ENCODE assay signal across 29 mouse cellular contexts in genomic region chr7:16583775-16584174, GRCm38 (mm10). TPM values are rescaled to one million over a fixed set of nuclear protein-coding genes. Genes with fewer than 3 reads are reported as not detected.
A peak's percentile ranks its signal among the peaks of the same experiment; 100 is the strongest.
DNase-seq lines count a peak whose midpoint lies in the region; ATAC-seq and TF ChIP-seq lines count a peak whose summit lies in the region.
"Had no signal": no experiment of that assay in that cellular context is flagged by ENCODE, and none has a peak within 500 bp of the region (broad histone marks: within the 10 kb centered on the region; RNA-seq: fewer than 3 reads in every experiment).

No protein-coding gene starts in this region.

- no peak for TF ChIP-seq CTCF in lung, embryonic 14.5 days (IDR thresholded peaks at IDR 0.05; ENCODE audit: low read depth)

- peak; percentile 45; the same call in 1 of the 2 replicates for ATAC-seq in heart, embryonic 15.5 days (replicated peaks; ENCODE audit: insufficient number of reproducible peaks, insufficient read depth, low FRiP score, low read depth)
- ATAC-seq in lung, embryonic 14.5 days (ENCODE audit: insufficient read depth) = no peak
- ATAC-seq in heart, embryonic 16.5 days (replicated peaks; ENCODE audit: extremely low read depth, insufficient read depth, low FRiP score) = peak; percentile 63
- ATAC-seq: forebrain, embryonic 14.5 days; hindbrain, postnatal 0 days; intestine, embryonic 15.5 days; Patski had no signal

- 0 out of 2 replicates have a peak, but pooled peaks cover 4% of the 10 kb centered on the region for H3K36me3 ChIP-seq in heart, embryonic 10.5 days
- no peaks in the 10 kb centered on the region for H3K36me3 ChIP-seq in heart, embryonic 15.5 days
- 0 out of 2 replicates have a peak, but pooled peaks cover 2% of the 10 kb centered on the region for H3K36me3 ChIP-seq in lung, embryonic 14.5 days (ENCODE audit: insufficient read depth)
- no peaks in the 10 kb centered on the region for H3K36me3 ChIP-seq in heart, embryonic 16.5 days (ENCODE audit: control insufficient read depth, insufficient read depth)
- H3K36me3 ChIP-seq: embryonic facial prominence, embryonic 12.5 days; hindbrain, embryonic 12.5 days; intestine, embryonic 15.5 days; liver, embryonic 13.5 days; neural tube, embryonic 12.5 days had no signal

- H3K4me2 ChIP-seq in heart, embryonic 15.5 days = peak overlapping the region; percentile 16
- H3K4me2 ChIP-seq in lung, embryonic 14.5 days = 0 out of 2 replicates have a peak overlapping the region, but pooled peaks have one; percentile 0
- peak overlapping the region; percentile 19 for H3K4me2 ChIP-seq in heart, embryonic 16.5 days (ENCODE audit: low read depth, low read length)
- H3K4me2 ChIP-seq: embryonic facial prominence, embryonic 12.5 days; hindbrain, embryonic 12.5 days; intestine, embryonic 15.5 days; liver, embryonic 13.5 days; midbrain, embryonic 11.5 days; neural tube, embryonic 12.5 days had no signal

- H3K27ac ChIP-seq in heart, embryonic 10.5 days = peak overlapping the region; percentile 80
- H3K27ac ChIP-seq in heart, embryonic 15.5 days = peak overlapping the region; percentile 94
- peak overlapping the region; percentile 21; the same call in 1 of the 2 replicates for H3K27ac ChIP-seq in lung, embryonic 14.5 days (ENCODE audit: low read depth)
- H3K27ac ChIP-seq in heart, embryonic 16.5 days (ENCODE audit: low read length) = peak overlapping the region; percentile 96
- H3K27ac ChIP-seq: embryonic facial prominence, embryonic 12.5 days; hindbrain, embryonic 12.5 days; hindbrain, postnatal 0 days; intestine, embryonic 15.5 days; liver, embryonic 13.5 days; neural tube, embryonic 12.5 days had no signal

- peaks cover 86% of the 10 kb centered on the region for H3K4me1 ChIP-seq in heart, embryonic 10.5 days
- H3K4me1 ChIP-seq in heart, embryonic 15.5 days (replicated peaks) = peaks cover 78% of the 10 kb centered on the region
- H3K4me1 ChIP-seq in lung, embryonic 14.5 days (ENCODE audit: insufficient read depth) = peaks cover 13% of the 10 kb centered on the region
- H3K4me1 ChIP-seq in heart, embryonic 16.5 days (ENCODE audit: control insufficient read depth, insufficient read depth, low read length) = peaks cover 72% of the 10 kb centered on the region

- WGBS in heart, embryonic 10.5 days = 67% methylated on average over 1 of the region's 1 CpGs
- WGBS in heart, embryonic 15.5 days = 51% methylated on average over 1 of the region's 1 CpGs
- 48% methylated on average over 1 of the region's 1 CpGs for WGBS in lung, embryonic 14.5 days
- WGBS in heart, embryonic 16.5 days = 54% methylated on average over 1 of the region's 1 CpGs

- H3K9me3 ChIP-seq in heart, embryonic 10.5 days = no peaks in the 10 kb centered on the region
- H3K9me3 ChIP-seq in heart, embryonic 15.5 days (replicated peaks) = no peaks in the 10 kb centered on the region
- no peaks in the 10 kb centered on the region for H3K9me3 ChIP-seq in lung, embryonic 14.5 days (ENCODE audit: low read depth, low read length)
- no peaks in the 10 kb centered on the region for H3K9me3 ChIP-seq in heart, embryonic 16.5 days (replicated peaks; ENCODE audit: control insufficient read depth, low read length)
- H3K9me3 ChIP-seq: embryonic facial prominence, embryonic 12.5 days; G1E; hindbrain, embryonic 12.5 days; intestine, embryonic 15.5 days; liver, embryonic 13.5 days; neural tube, embryonic 12.5 days had no signal

- no peaks in the 10 kb centered on the region for H3K27me3 ChIP-seq in heart, embryonic 10.5 days (ENCODE audit: insufficient read depth, poor library complexity, severe bottlenecking)
- H3K27me3 ChIP-seq in heart, embryonic 15.5 days = no peaks in the 10 kb centered on the region
- no peaks in the 10 kb centered on the region for H3K27me3 ChIP-seq in lung, embryonic 14.5 days (ENCODE audit: insufficient read depth, low read length)
- H3K27me3 ChIP-seq in heart, embryonic 16.5 days (ENCODE audit: control insufficient read depth, insufficient read depth, low read length) = no peaks in the 10 kb centered on the region
- H3K27me3 ChIP-seq: embryonic facial prominence, embryonic 12.5 days; hindbrain, embryonic 12.5 days; intestine, embryonic 15.5 days; liver, embryonic 13.5 days; neural tube, embryonic 12.5 days; Patski had no signal

- no peak overlapping the region for H3K9ac ChIP-seq in heart, embryonic 15.5 days
- no peak overlapping the region for H3K9ac ChIP-seq in lung, embryonic 14.5 days
- H3K9ac ChIP-seq in heart, embryonic 16.5 days (ENCODE audit: low read length) = peak overlapping the region; percentile 26; the same call in 1 of the 2 replicates
- H3K9ac ChIP-seq: embryonic facial prominence, embryonic 12.5 days; hindbrain, embryonic 12.5 days; intestine, embryonic 15.5 days; liver, embryonic 13.5 days; neural tube, embryonic 12.5 days had no signal

- H3K4me3 ChIP-seq in heart, embryonic 10.5 days = no peak overlapping the region
- H3K4me3 ChIP-seq in heart, embryonic 15.5 days = no peak overlapping the region
- no peak overlapping the region for H3K4me3 ChIP-seq in lung, embryonic 14.5 days (ENCODE audit: low read depth, low read length)
- H3K4me3 ChIP-seq in heart, embryonic 16.5 days (ENCODE audit: low read length) = no peak overlapping the region
- H3K4me3 ChIP-seq: embryonic facial prominence, embryonic 12.5 days; hindbrain, embryonic 12.5 days; intestine, embryonic 15.5 days; liver, embryonic 13.5 days; myocyte; neural tube, embryonic 12.5 days had no signal

- DNase-seq in heart, embryonic 10.5 days (ENCODE audit: low spot score) = no peak
- no peak for DNase-seq in heart, adult 18-20 months
- DNase-seq in heart, adult 8-10 months (ENCODE audit: low spot score) = no peak
- DNase-seq in lung, embryonic 14.5 days = peak; percentile 22
- DNase-seq in lung, postnatal 36 days = no peak
- DNase-seq in adrenal gland, postnatal 4 days (ENCODE audit: low spot score in 2 of 2) = no peak
- DNase-seq: adrenal gland, postnatal 10 days; embryo, embryonic 11 days; gastrocnemius, postnatal 14 days; kidney, postnatal 4 days; layer of hippocampus, postnatal 36 days; left cerebral cortex, postnatal 4 days; liver, embryonic 13.5 days; lung, postnatal 10 days; right cerebral cortex, adult 18-20 months; spleen, adult 18-20 months; thymus, postnatal 14 days had no signal

RNA-seq across cellular contexts. Expression of gene Arhgap35, which starts 31.0 kb away (rescaled TPM):
- polyA plus RNA-seq in heart, embryonic 10.5 days (2016; fragmentation: Nextera tagmentation; extraction: Ambion mirVana) = 18.3 and 20.0 TPM in 2 replicates
- total RNA-seq in heart, adult 18-20 months (2021) = 10 to 100 TPM; 31.8 to 33.9 TPM
- 12.6 and 15.6 TPM in 2 replicates for polyA plus RNA-seq in heart, embryonic 15.5 days (2015; fragmentation: Nextera tagmentation; extraction: Ambion mirVana)
- total RNA-seq in heart, adult 8-10 months (2022) = 10 to 100 TPM; 30.2 to 38.1 (median 35.6) TPM
- 29.6 and 30.5 TPM in 2 replicates for polyA plus RNA-seq in lung, embryonic 14.5 days (2014; fragmentation: Nextera tagmentation; extraction: Ambion mirVana)
- 12.9 and 16.0 TPM in 2 replicates for polyA plus RNA-seq in heart, embryonic 16.5 days (2015; fragmentation: Nextera tagmentation; extraction: Ambion mirVana)
- 10 to 100 TPM; 72.2 to 76.0 TPM for total RNA-seq in adrenal gland, postnatal 4 days (2021)

Comparison
In these comparisons a context has a peak if more than half of its experiments do, and no peak if none do; other contexts are left out.
1. H3K27ac ChIP-seq: peak in every context shown above with its lines; median percentile 96 in heart, embryonic 16.5 days; 94 in heart, embryonic 15.5 days; 80 in heart, embryonic 10.5 days; 21 in lung, embryonic 14.5 days.